Mouse (Mus musculus) testis, adult 2 months (tissue): ENCODE data around the gene Fpr1. TPM values are rescaled to one million over a fixed set of nuclear protein-coding genes. Genes with fewer than 3 reads are reported as not detected.

ENCODE experiments used
- H3K27ac ChIP-seq: fragments of 200-500 bp; 2 replicates; pipeline ENCODE4 v1.5.1; 2012; ENCODE audit warnings: low read depth, low read length; ENCODE audit not compliant: control insufficient read depth, insufficient read depth
- H3K27me3 ChIP-seq: fragments of 200-500 bp; 2 replicates; pipeline ENCODE4 v1.6.1; 2012; ENCODE audit warnings: mild to moderate bottlenecking, low read length, moderate library complexity; ENCODE audit not compliant: control insufficient read depth, insufficient read depth
- H3K36me3 ChIP-seq: fragments of 200-500 bp; 2 replicates; pipeline ENCODE4 v1.6.1; 2012; ENCODE audit warnings: mild to moderate bottlenecking, low read length; ENCODE audit not compliant: control insufficient read depth, insufficient read depth
- H3K4me1 ChIP-seq: fragments of 200-500 bp; 2 replicates; pipeline ENCODE4 v1.6.1; 2012; ENCODE audit warnings: low read length; ENCODE audit not compliant: control insufficient read depth, insufficient read depth
- H3K4me3 ChIP-seq: fragments of 200-500 bp; 2 replicates; pipeline ENCODE4 v1.5.1; 2012; ENCODE audit warnings: low read depth, mild to moderate bottlenecking, low read length, moderate library complexity, mixed read lengths; ENCODE audit not compliant: control insufficient read depth
- CTCF ChIP-seq: fragments of 200-500 bp; IDR thresholded peaks from 2 replicates; pipeline ENCODE4 v1.5.1; 2012; ENCODE audit warnings: low read depth, mild to moderate bottlenecking, inconsistent platforms, low read length, moderate library complexity; ENCODE audit not compliant: control insufficient read depth, insufficient read depth, insufficient replicate concordance
- POLR2A ChIP-seq: fragments of 200-500 bp; IDR thresholded peaks from 2 replicates; pipeline ENCODE4 v1.6.1; 2012; ENCODE audit warnings: low read depth, mild to moderate bottlenecking, inconsistent platforms, low read length, moderate library complexity; ENCODE audit not compliant: control insufficient read depth
- polyA plus RNA-seq: library from polyadenylated mRNA; depleted of rRNA; stranded (reverse); fragments of >200 nt; gene quantifications from 2 replicates; pipeline ENCODE4 v1.2.3, GENCODE M21; 2012

The Fpr1 gene
- polyA plus RNA-seq, 1 experiment = not detected

DNA sequence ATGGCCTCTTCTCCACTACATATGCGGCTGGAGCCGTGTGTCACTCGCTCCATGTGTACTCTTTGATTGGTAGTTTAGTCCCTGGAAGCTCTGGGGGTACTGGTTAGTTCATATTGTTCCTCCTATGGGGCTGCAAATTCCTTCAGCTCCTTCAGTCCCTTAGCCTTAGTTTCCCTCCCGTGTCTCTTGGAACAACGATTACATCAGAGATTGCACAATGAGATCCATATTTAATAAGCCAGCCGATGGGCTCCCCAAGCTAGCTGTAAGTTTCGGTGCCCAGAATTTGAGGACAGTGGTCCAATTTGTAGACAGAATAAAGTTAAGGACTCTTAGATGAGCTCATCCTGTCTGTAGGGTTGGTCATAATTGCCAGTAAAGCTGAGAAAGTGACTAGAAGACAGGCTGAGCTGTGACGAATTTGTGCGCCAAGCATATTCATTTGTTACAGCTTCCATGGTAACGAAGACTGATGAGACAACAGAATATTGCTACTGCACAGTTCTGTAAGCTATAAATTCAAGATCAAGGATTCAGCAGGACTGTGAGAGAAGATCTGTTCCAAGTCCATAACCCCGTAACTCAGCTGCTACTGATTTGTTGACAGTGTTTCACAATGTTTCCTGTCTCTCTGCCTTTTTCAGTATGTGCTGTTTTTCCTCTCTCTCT, 16.8 kb downstream of the Fpr1 start:
- no peaks in the 10 kb centered on the region for H3K4me1 ChIP-seq
- H3K27me3 ChIP-seq = no peaks in the 10 kb centered on the region
- TF ChIP-seq CTCF = no peak
- H3K27ac ChIP-seq = no peak overlapping the region
- no peak overlapping the region for H3K4me3 ChIP-seq
- H3K36me3 ChIP-seq = no peaks in the 10 kb centered on the region

DNA sequence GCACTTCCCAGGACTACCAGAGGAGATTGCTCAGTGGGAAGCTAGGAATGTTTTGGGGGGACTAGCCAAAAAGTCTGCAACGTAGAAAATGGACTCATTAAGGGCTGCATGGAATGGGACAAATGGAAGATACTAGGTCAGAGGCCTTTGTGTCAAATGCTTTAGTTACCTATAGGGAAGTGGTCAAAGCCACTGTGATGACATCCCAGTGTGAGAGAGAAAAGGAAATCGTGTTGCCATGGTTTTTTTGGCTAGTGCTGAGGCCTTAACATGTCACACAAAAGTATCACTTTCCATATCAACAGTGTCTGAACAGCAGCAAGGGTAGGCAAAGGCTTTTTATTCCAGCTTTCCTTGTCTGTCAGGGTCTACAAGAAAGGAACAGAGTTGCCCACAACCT, 18.6 kb downstream of the Fpr1 start:
- TF ChIP-seq CTCF = no peak
- Histone ChIP-seq H3K4me1 (no peaks in the 10 kb centered on the region), H3K4me3 (no peak overlapping the region), H3K36me3 (no peaks in the 10 kb centered on the region), H3K27ac (no peak overlapping the region), H3K27me3 (no peaks in the 10 kb centered on the region)

GRCm38 (mm10) chr17:17862360-17862759, 21.4 kb downstream of the Fpr1 start:
- no peaks in the 10 kb centered on the region for H3K4me1 ChIP-seq
- H3K36me3 ChIP-seq = no peaks in the 10 kb centered on the region
- no peak for TF ChIP-seq POLR2A
- no peak for TF ChIP-seq CTCF
- H3K27me3 ChIP-seq = no peaks in the 10 kb centered on the region
- H3K4me3 ChIP-seq = no peak overlapping the region
- no peak overlapping the region for H3K27ac ChIP-seq

- no peak overlapping the region for H3K4me3 ChIP-seq
- TF ChIP-seq POLR2A (no peak), CTCF (no peak)
- H3K27ac ChIP-seq = no peak overlapping the region
- no peaks in the 10 kb centered on the region for H3K27me3 ChIP-seq
- H3K4me1 ChIP-seq = no peaks in the 10 kb centered on the region
- H3K36me3 ChIP-seq = no peaks in the 10 kb centered on the region
These were observed 23.6 kb downstream of the Fpr1 start for GRCm38 (mm10) chr17:17860110-17860509.

DNA sequence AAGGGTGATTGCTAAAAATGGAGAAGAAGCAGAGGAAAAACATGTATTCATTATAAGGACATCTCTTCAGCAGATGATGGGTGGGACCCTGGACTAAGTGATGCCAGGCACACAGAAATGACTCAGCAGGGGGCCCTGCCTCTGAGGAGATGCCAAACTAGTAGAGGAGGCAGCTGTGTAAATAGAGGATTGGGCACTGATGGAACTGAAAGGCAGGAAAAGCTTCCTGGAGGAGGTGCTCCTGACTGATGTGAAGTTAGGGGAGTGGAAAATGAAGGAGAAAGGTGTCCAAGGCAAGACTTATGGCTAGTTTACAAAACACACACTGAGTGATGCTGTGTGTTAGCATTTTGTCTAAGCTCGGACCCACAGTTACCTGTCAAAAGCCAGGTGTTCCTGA, 26.3 kb downstream of the Fpr1 start:
- Histone ChIP-seq H3K36me3 (no peaks in the 10 kb centered on the region), H3K27me3 (no peaks in the 10 kb centered on the region), H3K27ac (no peak overlapping the region), H3K4me3 (no peak overlapping the region), H3K4me1 (no peaks in the 10 kb centered on the region)
- no peak for TF ChIP-seq POLR2A
- no peak for TF ChIP-seq CTCF

- Histone ChIP-seq H3K27me3 (no peaks in the 10 kb centered on the region), H3K4me1 (no peaks in the 10 kb centered on the region), H3K27ac (no peak overlapping the region), H3K36me3 (no peaks in the 10 kb centered on the region), H3K4me3 (no peak overlapping the region)
- no peak for TF ChIP-seq POLR2A
- no peak for TF ChIP-seq CTCF
These were observed 27.1 kb downstream of the Fpr1 start for GRCm38 (mm10) chr17:17856612-17857011.

GRCm38 (mm10) chr17:17855064-17855838, 28.5 kb downstream of the Fpr1 start, which contains the start of gene Has1:
Gene Has1, minus strand, starts transcription at chr17:17855205.
- Histone ChIP-seq H3K36me3 (no peaks in the 10 kb centered on the region), H3K27me3 (no peaks in the 10 kb centered on the region), H3K4me3 (no peak within 1 kb of the TSS), H3K27ac (no peak within 1 kb of the TSS), H3K4me1 (peaks cover 2% of the 10 kb centered on the region; the same call in 1 of the 2 replicates)
- TF ChIP-seq POLR2A (no peak), CTCF (no peak)
